ENCODE assay signal across 8 mouse cellular contexts in the genomic region with DNA sequence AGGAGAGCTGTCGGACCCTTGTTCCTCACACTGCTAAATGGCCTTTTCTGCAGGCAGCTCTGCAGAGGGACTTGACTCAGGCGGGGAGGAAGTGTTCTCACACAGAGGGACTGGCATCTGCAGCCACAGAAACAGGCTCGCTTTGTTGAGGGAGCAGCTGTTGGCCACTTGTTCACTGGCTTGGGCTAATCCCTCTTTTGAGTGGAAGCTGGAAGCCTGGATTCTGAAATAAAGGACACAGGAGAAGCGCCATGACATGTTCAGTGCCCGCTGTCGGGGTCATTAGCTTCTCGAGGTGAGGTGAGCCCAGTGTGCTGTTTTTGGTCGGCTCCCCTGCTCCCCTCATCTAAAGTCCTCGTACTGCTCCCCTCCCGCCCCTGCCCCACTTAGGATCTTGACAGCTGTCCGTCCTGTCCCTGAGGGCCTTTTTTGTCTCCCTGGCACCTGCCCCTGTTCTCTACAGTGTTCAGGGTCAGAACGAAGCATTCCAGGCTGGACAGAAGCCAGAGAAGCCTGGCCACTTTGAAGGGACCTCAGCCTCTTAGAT. TPM values are rescaled to one million over a fixed set of nuclear protein-coding genes. Genes with fewer than 3 reads are reported as not detected.
DNase-seq lines count a peak whose midpoint lies in the region; ATAC-seq and TF ChIP-seq lines count a peak whose summit lies in the region.

No protein-coding gene starts in this region.

- TF ChIP-seq POLR2A in thymus, adult 2 months (IDR thresholded peaks at IDR 0.05; ENCODE audit: control insufficient read depth, extremely low read depth, insufficient read depth, low read length, poor library complexity), result no peak

- H3K9ac ChIP-seq in neural tube, embryonic 15.5 days (replicated peaks), result no peak overlapping the region

- H3K27ac ChIP-seq in thymus, adult 2 months (ENCODE audit: control insufficient read depth, insufficient read depth, low read length), result no peak overlapping the region
- no peak overlapping the region for H3K27ac ChIP-seq in neural tube, embryonic 15.5 days (replicated peaks)

- 54% methylated on average over 12 of the region's 12 CpGs for WGBS in thymus, adult 2 months
- WGBS in neural tube, embryonic 15.5 days, result 4% methylated on average over 12 of the region's 12 CpGs

- no peaks in the 10 kb centered on the region for H3K36me3 ChIP-seq in thymus, adult 2 months (ENCODE audit: control insufficient read depth, insufficient read depth, low read length)
- H3K36me3 ChIP-seq in neural tube, embryonic 15.5 days, result no peaks in the 10 kb centered on the region

- no peaks in the 10 kb centered on the region for H3K9me3 ChIP-seq in neural tube, embryonic 15.5 days (replicated peaks)

- ATAC-seq in neural tube, embryonic 15.5 days (ENCODE audit: low FRiP score), result peak; percentile 49; the same call in 1 of the 2 replicates
- no peak for ATAC-seq in megakaryocyte, adult 5-6 weeks (ENCODE audit: poor library complexity, severe bottlenecking)

- H3K4me3 ChIP-seq in thymus, adult 2 months (ENCODE audit: control insufficient read depth, insufficient read depth, low read length), result no peak overlapping the region
- no peak overlapping the region for H3K4me3 ChIP-seq in neural tube, embryonic 15.5 days (replicated peaks)

- peaks cover 8% of the 10 kb centered on the region; the same call in 1 of the 2 replicates for H3K4me1 ChIP-seq in thymus, adult 2 months (replicated peaks; ENCODE audit: control insufficient read depth, insufficient read depth, low read length)
- peaks cover 23% of the 10 kb centered on the region for H3K4me1 ChIP-seq in neural tube, embryonic 15.5 days

- no peaks in the 10 kb centered on the region for H3K27me3 ChIP-seq in thymus, adult 2 months (ENCODE audit: control insufficient read depth, insufficient read depth, low read length)
- no peaks in the 10 kb centered on the region for H3K27me3 ChIP-seq in neural tube, embryonic 15.5 days (replicated peaks)

- H3K4me2 ChIP-seq in neural tube, embryonic 15.5 days, result no peak overlapping the region

- TF ChIP-seq CTCF in thymus, adult 2 months (IDR thresholded peaks at IDR 0.05; ENCODE audit: borderline replicate concordance, control insufficient read depth, extremely low read depth, insufficient read depth, low read length, poor library complexity), result no peak

- DNase-seq in adrenal gland, adult 2 months, result peak; percentile 56
- no peak for DNase-seq in adrenal gland, adult 18-20 months (ENCODE audit: low spot score in 2 of 2)
- peak; percentile 43 for DNase-seq in thymus, postnatal 14 days
- no peak for DNase-seq in thymus, adult 2 months
- peak; percentile 31 for DNase-seq in layer of hippocampus, adult 9-10 months (ENCODE audit: low spot score)
- DNase-seq in ovary, adult 18-20 months (ENCODE audit: low spot score), result no peak

RNA-seq across cellular contexts. Expression of gene Rgs16, which starts 36.6 kb away (rescaled TPM):
- 1 to 10 TPM; 2.1 to 4.5 TPM for total RNA-seq in adrenal gland, adult 2 months (2021)
- 0.61 and 0.95 TPM in 2 replicates for polyA plus RNA-seq in adrenal gland, adult 2 months (2012; rRNA removed)
- total RNA-seq in adrenal gland, adult 18-20 months (2021), result 1 to 10 TPM; 1.3 to 6.1 TPM
- 2.8 and 3.1 TPM in 2 replicates for polyA plus RNA-seq in thymus, adult 2 months (2012; rRNA removed)
- polyA plus RNA-seq in neural tube, embryonic 15.5 days (2015; fragmentation: Nextera tagmentation; extraction: Ambion mirVana), result 11.3 and 14.3 TPM in 2 replicates
- total RNA-seq in megakaryocyte, adult 5-6 weeks (2015), result not detected in 2 replicates
- total RNA-seq in megakaryocyte, adult 5-6 weeks (2017), result not detected in 2 replicates

RNA-seq across cellular contexts. Expression of gene Rnasel, which starts 45.7 kb away (rescaled TPM):
- 10 to 100 TPM in 1 of 2 experiments, 1 to 10 TPM in 1; 9.7 to 13.2 TPM for total RNA-seq in adrenal gland, adult 2 months (2021)
- 1.2 and 1.5 TPM in 2 replicates for polyA plus RNA-seq in adrenal gland, adult 2 months (2012; rRNA removed)
- total RNA-seq in adrenal gland, adult 18-20 months (2021), result 1 to 10 TPM; 7.1 to 9.0 TPM
- polyA plus RNA-seq in thymus, adult 2 months (2012; rRNA removed), result 11.8 and 12.3 TPM in 2 replicates
- 31.4 and 32.0 TPM in 2 replicates for polyA plus RNA-seq in neural tube, embryonic 15.5 days (2015; fragmentation: Nextera tagmentation; extraction: Ambion mirVana)
- 50.2 and 54.4 TPM in 2 replicates for total RNA-seq in megakaryocyte, adult 5-6 weeks (2015)
- 60.5 and 74.1 TPM in 2 replicates for total RNA-seq in megakaryocyte, adult 5-6 weeks (2017)

RNA-seq across cellular contexts. Expression of gene Rgs8, which starts 50.7 kb away (rescaled TPM):
- under 1 TPM in 1 of 2 experiments, not detected in 1; 0.10 TPM for total RNA-seq in adrenal gland, adult 2 months (2021)
- 0.02 TPM in 2 replicates for polyA plus RNA-seq in adrenal gland, adult 2 months (2012; rRNA removed)
- total RNA-seq in adrenal gland, adult 18-20 months (2021), result not detected
- 0.11 and 0.20 TPM in 2 replicates for polyA plus RNA-seq in thymus, adult 2 months (2012; rRNA removed)
- polyA plus RNA-seq in neural tube, embryonic 15.5 days (2015; fragmentation: Nextera tagmentation; extraction: Ambion mirVana), result 11.2 and 13.4 TPM in 2 replicates
- total RNA-seq in megakaryocyte, adult 5-6 weeks (2015), result not detected in 2 replicates
- total RNA-seq in megakaryocyte, adult 5-6 weeks (2017), result 0.33 TPM in 1 of 2 replicates, not detected in the other

Comparison
In these comparisons a context has a peak if more than half of its experiments do, and no peak if none do; other contexts are left out.
1. DNase-seq: peak in adrenal gland, adult 2 months (single experiment), thymus, postnatal 14 days (single experiment) and layer of hippocampus, adult 9-10 months (single experiment); none in adrenal gland, adult 18-20 months (0 of 2), thymus, adult 2 months (single experiment) and ovary, adult 18-20 months (single experiment).